Mouse (Mus musculus) limb, embryonic 11.5 days (tissue): ENCODE measurements around the gene Zbtb20. TPM values are rescaled to one million over a fixed set of nuclear protein-coding genes. Genes with fewer than 3 reads are reported as not detected.

Source experiments
- ATAC-seq: fragments of 200-750 bp; cut with Nextera tagmentation; 2 replicates; pipeline ENCODE4 v1.8.0; 2017; ENCODE audit warnings: low read depth; ENCODE audit not compliant: insufficient number of reproducible peaks, low FRiP score, low TSS enrichment
- DNase-seq: peaks from one replicate; pipeline ENCODE4 v3.0.0-alpha.2; 2015; ENCODE audit warnings: low spot score
- H3K27ac ChIP-seq: fragments of 300-500 bp; sonication (generic); replicated peaks from 2 replicates; pipeline ENCODE4 v1.5.1; 2014; ENCODE audit warnings: low read depth, mild to moderate bottlenecking, low read length
- H3K27me3 ChIP-seq: fragments of 300-500 bp; sonication (generic); 2 replicates; pipeline ENCODE4 v1.6.1; 2014; ENCODE audit warnings: mild to moderate bottlenecking, low read length, mixed read lengths; ENCODE audit not compliant: control insufficient read depth, insufficient read depth
- H3K36me3 ChIP-seq: fragments of 300-500 bp; sonication (generic); 2 replicates; pipeline ENCODE4 v1.6.1; 2014; ENCODE audit warnings: mild to moderate bottlenecking, low read length, moderate library complexity, mixed read lengths; ENCODE audit not compliant: control insufficient read depth, insufficient read depth
- H3K4me1 ChIP-seq: fragments of 300-500 bp; sonication (generic); 2 replicates; pipeline ENCODE4 v1.6.1; 2014; ENCODE audit warnings: low read length, mixed read lengths; ENCODE audit not compliant: control insufficient read depth, insufficient read depth
- H3K4me2 ChIP-seq: fragments of 300-500 bp; sonication (generic); 2 replicates; pipeline ENCODE4 v1.6.1; 2014; ENCODE audit warnings: low read depth, mild to moderate bottlenecking, moderate library complexity; ENCODE audit not compliant: severe bottlenecking
- H3K4me3 ChIP-seq: fragments of 300-500 bp; sonication (generic); 2 replicates; pipeline ENCODE4 v1.5.1; 2014; ENCODE audit warnings: low read depth, low read length
- H3K9ac ChIP-seq: fragments of 300-500 bp; sonication (generic); 2 replicates; pipeline ENCODE4 v1.6.1; 2014; ENCODE audit warnings: mild to moderate bottlenecking, low read length
- H3K9me3 ChIP-seq: fragments of 300-500 bp; sonication (generic); 2 replicates; pipeline ENCODE4 v1.6.1; 2016; ENCODE audit warnings: low read length; ENCODE audit not compliant: control insufficient read depth
- WGBS: fragments of 180-500 bp; shearing (Covaris S2); extraction: QIAGEN DNeasy Blood & Tissue Kit; methylation state at CpG from one replicate; pipeline ENCODE4 v1.1.7; 2014; 5-methylcytosine and 5-hydroxymethylcytosine counted together
- polyA plus RNA-seq: library from polyadenylated mRNA; unstranded; fragments of >200 nt; fragmentation: Nextera tagmentation; extraction: Ambion mirVana; gene quantifications from 2 replicates; pipeline ENCODE4 v1.2.1, GENCODE M21; 2014

The Zbtb20 gene
- polyA plus RNA-seq, 1 experiment from 2014 or later = 12.9 TPM

DNA sequence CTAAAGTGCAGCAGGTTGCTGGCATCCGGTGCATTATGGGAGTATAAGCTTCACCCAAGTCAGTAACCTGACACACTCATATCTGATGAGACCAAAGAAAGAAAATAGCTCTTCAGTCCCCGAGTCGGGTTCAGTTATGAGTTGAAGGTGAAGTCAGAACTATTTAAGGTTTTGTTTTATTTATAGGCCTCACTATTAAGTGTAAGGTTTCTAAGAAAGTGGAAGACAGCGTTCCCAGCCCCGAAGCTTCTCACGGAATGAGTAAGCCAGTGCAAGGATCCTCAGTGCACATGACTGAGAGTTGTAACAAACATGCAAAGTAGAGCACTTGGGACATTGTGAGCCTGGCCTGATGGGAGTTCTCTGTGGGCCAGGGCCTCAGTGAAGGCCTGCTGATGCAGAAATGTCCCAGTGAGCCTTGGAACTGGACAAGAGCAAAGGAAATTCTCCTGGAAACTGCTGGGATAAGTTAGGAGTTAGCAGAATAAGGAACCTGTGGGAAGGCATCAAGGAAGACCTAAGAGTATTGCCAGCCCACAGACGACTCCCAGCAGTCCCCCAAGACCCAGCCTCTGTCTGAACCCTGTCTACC lies 507.6 kb downstream of the Zbtb20 start:
- ATAC-seq = no peak
- H3K27me3 ChIP-seq = no peaks in the 10 kb centered on the region
- no peak overlapping the region for H3K4me2 ChIP-seq
- H3K9me3 ChIP-seq = no peaks in the 10 kb centered on the region
- 87% methylated on average over 7 of the region's 7 CpGs for WGBS
- H3K4me3 ChIP-seq = no peak overlapping the region
- H3K36me3 ChIP-seq = no peaks in the 10 kb centered on the region
- H3K27ac ChIP-seq = no peak overlapping the region
- no peaks in the 10 kb centered on the region for H3K4me1 ChIP-seq
- H3K9ac ChIP-seq = no peak overlapping the region
- DNase-seq = no peak

DNA sequence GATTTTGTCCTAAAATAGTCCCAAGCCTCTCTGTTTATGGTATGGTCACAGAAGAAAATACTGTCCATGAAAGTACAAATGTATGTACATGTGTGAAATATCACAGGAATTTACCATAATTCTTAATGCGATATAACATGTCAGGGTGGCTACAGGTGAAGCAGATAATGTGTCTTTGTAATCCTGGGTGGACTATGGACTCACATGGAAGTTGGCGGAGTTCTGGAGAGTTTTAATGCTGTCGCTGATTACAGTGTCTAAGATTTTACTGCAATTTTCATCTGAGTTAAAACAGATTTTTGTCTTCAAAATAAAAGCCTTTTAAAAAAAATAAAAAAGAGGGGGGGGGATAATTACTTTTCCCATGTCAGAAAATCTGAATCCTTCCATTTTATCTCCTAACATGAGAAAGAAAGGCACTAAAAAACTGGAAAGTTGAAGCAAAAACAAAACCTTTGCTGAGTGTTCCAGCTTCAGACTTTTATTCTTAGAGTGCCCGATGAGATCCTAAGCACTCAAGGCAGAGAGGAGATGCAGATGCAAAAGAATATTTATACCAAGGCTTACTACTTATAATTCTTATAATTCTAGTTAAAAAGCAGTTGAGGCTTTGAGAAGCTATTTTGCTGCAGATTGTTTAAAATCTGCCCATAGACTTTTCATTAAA lies 509.4 kb downstream of the Zbtb20 start:
- no peaks in the 10 kb centered on the region for H3K27me3 ChIP-seq
- H3K4me1 ChIP-seq = no peaks in the 10 kb centered on the region
- no peak overlapping the region for H3K9ac ChIP-seq
- H3K4me2 ChIP-seq = no peak overlapping the region
- WGBS = 91% methylated on average over 4 of the region's 4 CpGs
- no peaks in the 10 kb centered on the region for H3K36me3 ChIP-seq
- H3K27ac ChIP-seq = no peak overlapping the region
- no peak overlapping the region for H3K4me3 ChIP-seq
- no peaks in the 10 kb centered on the region for H3K9me3 ChIP-seq
- DNase-seq = no peak
- no peak for ATAC-seq

DNA sequence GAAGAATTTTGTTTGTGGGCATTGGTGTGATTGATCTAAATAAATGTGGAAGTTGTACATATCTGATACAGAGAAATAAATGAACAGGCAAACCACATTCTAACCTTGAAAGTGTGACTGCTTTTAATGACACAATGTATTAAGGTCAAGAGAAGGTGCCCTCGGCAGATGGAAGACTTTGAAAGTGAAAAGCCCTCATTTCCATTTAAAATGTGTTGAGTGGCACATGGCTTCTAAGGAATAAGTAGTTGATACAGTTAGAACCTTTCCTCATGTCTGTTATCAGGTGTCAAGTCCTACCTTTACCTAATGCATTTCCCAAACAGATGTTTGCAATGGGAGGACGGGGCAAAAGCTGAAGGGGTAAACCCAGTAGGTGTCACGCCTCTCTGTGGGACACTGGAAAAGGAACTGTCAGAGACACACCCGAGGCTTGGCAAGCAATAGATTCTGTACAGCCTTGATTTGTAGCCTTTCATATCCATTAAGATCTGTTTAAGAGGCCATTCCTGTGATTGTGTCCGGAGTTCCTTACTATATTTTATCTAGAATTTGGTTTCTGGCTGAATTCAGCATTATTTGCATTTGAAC lies 510.0 kb downstream of the Zbtb20 start:
- H3K27me3 ChIP-seq = no peaks in the 10 kb centered on the region
- no peaks in the 10 kb centered on the region for H3K9me3 ChIP-seq
- no peak for ATAC-seq
- no peak overlapping the region for H3K4me3 ChIP-seq
- no peak overlapping the region for H3K27ac ChIP-seq
- DNase-seq = no peak
- no peaks in the 10 kb centered on the region for H3K4me1 ChIP-seq
- no peak overlapping the region for H3K9ac ChIP-seq
- H3K4me2 ChIP-seq = no peak overlapping the region
- H3K36me3 ChIP-seq = no peaks in the 10 kb centered on the region
- WGBS = 56% methylated on average over 5 of the region's 5 CpGs

DNA sequence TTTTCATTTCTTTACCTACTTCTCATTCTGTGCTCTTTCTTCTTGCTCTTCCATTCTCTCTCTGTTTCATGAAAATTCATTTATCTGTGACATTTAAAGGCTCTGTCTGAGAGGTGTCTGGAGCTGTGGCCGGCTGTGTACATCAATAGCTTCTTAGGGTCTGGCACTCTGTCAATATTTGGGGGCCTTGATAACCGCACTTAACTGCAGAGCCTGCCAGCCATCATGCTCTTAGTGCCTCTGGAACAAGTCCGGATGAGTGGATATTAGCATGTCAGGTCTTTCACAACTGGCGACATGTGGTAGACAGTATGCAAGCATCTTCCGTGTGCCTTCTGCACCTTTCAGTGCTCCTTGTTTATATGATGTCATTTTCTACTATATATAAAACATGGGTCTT lies 510.7 kb downstream of the Zbtb20 start:
- 70% methylated on average over 5 of the region's 5 CpGs for WGBS

DNA sequence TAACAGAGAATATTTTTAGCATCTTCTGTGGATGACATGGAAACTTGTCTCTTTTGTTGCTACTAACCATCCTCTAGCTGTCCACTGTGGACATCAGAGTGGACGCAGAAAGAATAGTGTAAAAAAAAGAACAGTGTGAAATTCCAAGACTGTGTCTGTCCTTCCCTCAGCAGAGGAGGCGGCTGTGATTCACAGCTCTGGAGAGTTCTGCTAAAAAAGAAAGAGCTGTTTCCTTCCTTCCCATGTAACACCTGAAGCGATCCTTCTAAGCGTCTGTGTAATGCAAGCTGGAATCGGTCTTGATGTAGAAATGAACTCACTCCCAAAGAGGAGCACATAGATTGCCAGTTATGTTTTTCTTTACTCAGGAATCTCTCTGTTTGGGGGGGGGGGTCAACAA lies 512.7 kb downstream of the Zbtb20 start:
- Histone ChIP-seq H3K27me3 (no peaks in the 10 kb centered on the region), H3K4me2 (no peak overlapping the region), H3K4me1 (no peaks in the 10 kb centered on the region), H3K9me3 (no peaks in the 10 kb centered on the region), H3K36me3 (no peaks in the 10 kb centered on the region), H3K27ac (no peak overlapping the region), H3K9ac (no peak overlapping the region), H3K4me3 (no peak overlapping the region)
- 87% methylated on average over 5 of the region's 5 CpGs for WGBS
- ATAC-seq (no peak), DNase-seq (no peak)

More for the DNA sequence above, 510.7 kb downstream of the Zbtb20 start:
- Histone ChIP-seq H3K9me3 (no peaks in the 10 kb centered on the region), H3K4me1 (no peaks in the 10 kb centered on the region), H3K4me3 (no peak overlapping the region), H3K36me3 (no peaks in the 10 kb centered on the region), H3K27me3 (no peaks in the 10 kb centered on the region), H3K4me2 (no peak overlapping the region), H3K27ac (no peak overlapping the region), H3K9ac (no peak overlapping the region)
- DNase-seq = no peak
- ATAC-seq = no peak

DNA sequence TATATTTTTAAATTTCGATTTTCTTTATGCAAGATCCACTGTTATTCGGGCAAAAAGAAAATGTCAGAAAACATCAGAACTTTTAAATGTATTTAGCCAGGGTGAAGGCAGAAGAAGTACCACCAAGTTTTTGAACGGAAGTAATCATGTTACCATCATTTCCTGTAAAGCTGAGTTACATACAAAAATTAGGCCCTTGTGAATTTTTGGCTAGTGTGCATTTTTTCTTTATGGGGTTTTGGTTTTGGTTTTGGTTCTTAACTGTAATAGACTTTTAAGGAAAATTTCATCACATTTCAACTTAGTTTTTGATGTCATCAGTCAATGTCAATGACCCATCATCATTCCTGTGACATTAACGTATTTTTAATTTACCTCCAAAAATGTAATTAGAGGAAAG lies 514.7 kb downstream of the Zbtb20 start:
- Histone ChIP-seq H3K27me3 (no peaks in the 10 kb centered on the region), H3K4me2 (no peak overlapping the region), H3K36me3 (no peaks in the 10 kb centered on the region), H3K9ac (no peak overlapping the region), H3K9me3 (no peaks in the 10 kb centered on the region), H3K4me3 (no peak overlapping the region), H3K4me1 (no peaks in the 10 kb centered on the region), H3K27ac (no peak overlapping the region)
- WGBS = 95% methylated on average over 4 of the region's 4 CpGs
- no peak for ATAC-seq
- no peak for DNase-seq

DNA sequence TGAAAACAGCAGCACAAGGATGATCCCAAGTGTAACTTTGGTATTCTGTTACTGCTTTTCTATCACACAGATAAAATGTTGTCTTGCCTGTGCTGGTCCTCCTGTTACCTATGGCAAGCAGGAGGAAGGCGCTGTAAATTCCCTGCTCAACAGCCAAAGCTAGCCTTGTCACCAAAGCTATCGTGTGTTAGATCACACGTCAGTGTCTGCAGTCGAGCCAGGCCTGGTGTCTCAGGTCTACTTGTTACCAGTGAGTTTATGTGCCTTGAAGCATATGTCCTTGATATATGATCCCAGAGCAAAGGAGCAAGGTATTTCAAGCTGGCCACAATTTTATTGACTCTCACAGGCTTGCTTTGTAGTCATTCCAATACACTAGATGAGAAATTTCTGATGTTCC lies 517.7 kb downstream of the Zbtb20 start:
- H3K36me3 ChIP-seq = no peaks in the 10 kb centered on the region
- H3K4me1 ChIP-seq = no peaks in the 10 kb centered on the region
- DNase-seq (no peak), ATAC-seq (no peak)
- H3K4me3 ChIP-seq = no peak overlapping the region
- H3K9ac ChIP-seq = no peak overlapping the region
- H3K9me3 ChIP-seq = no peaks in the 10 kb centered on the region
- no peaks in the 10 kb centered on the region for H3K27me3 ChIP-seq
- 35% methylated on average over 4 of the region's 4 CpGs for WGBS
- no peak overlapping the region for H3K27ac ChIP-seq
- no peak overlapping the region for H3K4me2 ChIP-seq

DNA sequence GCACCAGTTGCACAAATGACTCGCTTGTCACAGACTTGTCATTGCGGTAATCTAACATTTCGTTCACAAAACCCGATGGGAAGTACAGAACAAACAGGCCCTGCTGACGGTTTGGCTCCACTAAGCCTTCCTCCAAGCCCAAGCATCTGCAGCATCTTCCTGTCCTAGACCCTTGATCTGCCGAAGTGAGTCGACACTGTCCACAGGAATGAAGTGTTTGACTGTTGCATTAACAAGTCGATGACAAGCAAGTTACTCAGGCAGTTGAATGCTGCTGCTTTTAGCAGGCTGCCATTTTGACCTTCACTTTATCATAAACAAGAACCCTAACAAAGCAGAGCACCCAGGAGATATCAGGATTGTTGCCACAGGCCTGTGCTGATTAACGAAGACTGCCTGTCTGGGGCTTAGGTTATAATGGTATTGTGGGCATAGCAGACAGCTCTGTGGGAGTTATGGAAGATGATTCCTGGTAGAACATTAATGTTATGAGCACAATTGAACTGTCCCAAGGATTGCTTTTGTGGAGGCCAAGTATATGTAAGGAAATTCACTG lies 518.4 kb downstream of the Zbtb20 start:
- Histone ChIP-seq H3K4me1 (no peaks in the 10 kb centered on the region), H3K27ac (no peak overlapping the region), H3K9ac (no peak overlapping the region), H3K27me3 (no peaks in the 10 kb centered on the region), H3K36me3 (no peaks in the 10 kb centered on the region), H3K4me3 (no peak overlapping the region), H3K9me3 (no peaks in the 10 kb centered on the region), H3K4me2 (no peak overlapping the region)
- WGBS = 77% methylated on average over 9 of the region's 9 CpGs
- no peak for ATAC-seq
- DNase-seq = no peak
